Mouse (Mus musculus): ENCODE measurements around the gene Itgb5.
A peak's percentile ranks its signal among the peaks of the same experiment; 100 is the strongest.

The Itgb5 gene

GRCm38 (mm10) chr16:33896801-33897200 is 67.3 kb downstream of the Itgb5 start:
- DNase-seq (ENCODE audit: extremely low spot score, low read depth, low spot score), result no peak

- peak; percentile 57 for DNase-seq (ENCODE audit: extremely low spot score, low read depth, low spot score)
These were observed 74.4 kb downstream of the Itgb5 start for GRCm38 (mm10) chr16:33903664-33904441.

GRCm38 (mm10) chr16:33904553-33904952 is 75.1 kb downstream of the Itgb5 start:
- no peak for DNase-seq (ENCODE audit: extremely low spot score, low read depth, low spot score)

GRCm38 (mm10) chr16:33908239-33908638 is 78.8 kb downstream of the Itgb5 start:
- DNase-seq (ENCODE audit: extremely low spot score, low read depth, low spot score), result no peak

DNA sequence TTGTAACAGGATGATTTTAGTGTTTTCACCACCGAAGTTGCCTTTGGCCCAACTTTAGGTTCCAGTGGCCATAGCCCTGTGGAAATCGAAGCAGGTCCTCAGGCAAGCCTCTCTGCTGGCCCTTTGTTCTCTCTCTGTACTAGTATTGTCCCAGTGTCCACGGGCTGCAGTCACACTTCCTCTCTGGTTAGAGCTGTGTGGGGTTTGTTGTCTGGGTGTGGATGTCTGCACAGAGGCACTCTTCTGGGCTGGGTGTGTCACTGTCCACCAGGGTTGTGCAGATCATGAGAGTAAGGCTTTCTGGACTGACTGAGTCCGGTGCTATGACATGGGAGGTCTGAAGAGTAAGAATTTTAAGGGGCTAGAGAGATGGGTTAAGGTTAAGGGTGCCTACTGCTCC is 85.5 kb downstream of the Itgb5 start:
- DNase-seq (ENCODE audit: extremely low spot score, low read depth, low spot score), result no peak

- DNase-seq (ENCODE audit: extremely low spot score, low read depth, low spot score), result no peak
These were observed 87.2 kb downstream of the Itgb5 start for GRCm38 (mm10) chr16:33916473-33917251.

- no peak for DNase-seq (ENCODE audit: extremely low spot score, low read depth, low spot score)
These were observed 87.9 kb downstream of the Itgb5 start for GRCm38 (mm10) chr16:33917390-33917789.

- no peak for DNase-seq (ENCODE audit: extremely low spot score, low read depth, low spot score)
These were observed 88.5 kb downstream of the Itgb5 start for GRCm38 (mm10) chr16:33917926-33918325.

DNA sequence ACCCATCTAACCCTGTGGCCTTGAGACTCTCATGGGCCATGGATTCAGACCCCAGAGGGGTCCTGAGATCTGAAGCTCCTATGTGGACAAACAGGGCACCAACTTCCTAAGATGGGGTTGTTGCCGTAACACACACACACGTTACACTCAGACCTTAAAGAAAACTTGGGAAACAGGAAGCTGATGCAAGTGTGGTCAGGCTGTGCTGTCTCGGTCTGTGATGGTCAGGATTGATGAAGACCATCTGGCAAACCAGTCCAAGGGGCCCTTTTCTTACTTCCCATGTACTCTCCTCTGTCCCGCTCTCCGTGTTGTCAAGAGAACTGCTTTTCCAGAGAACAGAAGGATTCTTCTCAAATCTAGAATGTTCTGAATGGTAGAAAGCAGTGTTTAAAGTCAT is 92.0 kb downstream of the Itgb5 start:
- no peak for DNase-seq (ENCODE audit: extremely low spot score, low read depth, low spot score)

GRCm38 (mm10) chr16:33922111-33923000 is 92.9 kb downstream of the Itgb5 start:
- no peak for DNase-seq (ENCODE audit: extremely low spot score, low read depth, low spot score)

DNA sequence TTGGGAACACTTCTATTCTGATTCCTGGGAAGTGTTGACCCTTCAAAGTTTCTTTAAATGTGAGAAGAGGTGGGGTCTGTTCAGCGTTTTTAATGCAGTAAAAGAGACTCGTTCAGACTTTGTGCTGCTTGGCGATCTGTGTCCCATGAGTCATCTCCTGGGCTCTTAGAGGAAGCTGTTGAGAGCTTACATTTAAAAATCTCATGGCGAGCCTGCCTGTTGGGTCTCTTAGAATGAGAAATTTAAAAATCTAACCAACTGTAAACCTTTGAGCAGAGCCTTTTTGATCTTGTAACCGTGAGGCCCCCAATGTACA is 93.5 kb downstream of the Itgb5 start:
- DNase-seq (ENCODE audit: extremely low spot score, low read depth, low spot score), result no peak

- DNase-seq (ENCODE audit: extremely low spot score, low read depth, low spot score), result no peak
These were observed 94.3 kb downstream of the Itgb5 start for GRCm38 (mm10) chr16:33923758-33924157.

DNA sequence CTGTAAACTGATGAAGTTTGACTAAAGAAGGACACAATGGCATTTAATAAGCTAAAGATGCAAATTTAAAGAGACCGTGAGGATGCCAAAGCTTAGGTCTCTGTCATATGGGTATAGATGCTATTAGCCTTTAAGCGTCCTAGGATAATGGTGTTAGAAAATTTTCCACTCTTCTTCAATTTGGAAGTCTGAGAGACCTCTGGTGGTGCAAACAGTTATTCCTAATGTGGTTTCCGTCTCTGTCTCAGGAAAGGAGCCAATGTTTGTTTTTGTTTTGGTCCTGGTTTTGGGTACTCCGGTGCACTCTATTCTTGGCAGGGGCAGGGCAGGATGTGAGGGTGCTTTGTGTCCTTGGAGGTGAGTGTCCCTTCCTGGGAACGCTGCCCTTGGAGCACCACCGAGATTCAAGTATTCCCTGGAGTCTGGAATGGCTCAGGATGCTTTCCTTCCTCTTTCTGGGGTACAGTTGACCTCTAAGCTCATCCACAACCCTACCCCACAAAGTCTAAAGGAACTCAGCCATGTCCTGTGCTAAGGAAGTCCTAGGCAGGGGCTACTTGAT is 97.9 kb downstream of the Itgb5 start:
- DNase-seq (ENCODE audit: extremely low spot score, low read depth, low spot score), result no peak

GRCm38 (mm10) chr16:33928788-33929462 is 99.5 kb downstream of the Itgb5 start:
- no peak for DNase-seq (ENCODE audit: extremely low spot score, low read depth, low spot score)

- no peak for DNase-seq (ENCODE audit: extremely low spot score, low read depth, low spot score)
These were observed 101.3 kb downstream of the Itgb5 start for GRCm38 (mm10) chr16:33930785-33931184.

- no peak for DNase-seq (ENCODE audit: extremely low spot score, low read depth, low spot score)
These were observed 102.2 kb downstream of the Itgb5 start for GRCm38 (mm10) chr16:33931682-33932081.

DNA sequence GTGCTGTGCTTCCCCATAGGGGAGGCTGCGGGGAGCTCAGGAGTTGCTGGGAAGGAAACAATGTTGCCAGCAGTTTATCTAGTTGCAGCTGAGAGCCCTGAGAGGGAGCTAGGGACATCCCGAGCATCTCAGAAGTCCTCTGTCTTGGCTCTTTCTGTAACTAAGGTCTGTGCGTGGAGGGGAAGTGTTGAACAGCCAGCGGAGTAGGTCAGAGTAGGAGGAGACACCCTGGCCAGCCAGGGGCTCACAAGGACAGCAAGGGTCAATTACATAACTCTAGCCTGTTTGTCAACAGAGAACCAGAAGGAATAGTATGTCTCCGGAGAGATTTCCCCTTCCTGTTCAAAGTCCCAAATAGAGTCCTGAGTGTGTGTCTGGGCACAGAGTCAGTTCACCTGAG is 102.7 kb downstream of the Itgb5 start:
- DNase-seq (ENCODE audit: extremely low spot score, low read depth, low spot score), result no peak

DNA sequence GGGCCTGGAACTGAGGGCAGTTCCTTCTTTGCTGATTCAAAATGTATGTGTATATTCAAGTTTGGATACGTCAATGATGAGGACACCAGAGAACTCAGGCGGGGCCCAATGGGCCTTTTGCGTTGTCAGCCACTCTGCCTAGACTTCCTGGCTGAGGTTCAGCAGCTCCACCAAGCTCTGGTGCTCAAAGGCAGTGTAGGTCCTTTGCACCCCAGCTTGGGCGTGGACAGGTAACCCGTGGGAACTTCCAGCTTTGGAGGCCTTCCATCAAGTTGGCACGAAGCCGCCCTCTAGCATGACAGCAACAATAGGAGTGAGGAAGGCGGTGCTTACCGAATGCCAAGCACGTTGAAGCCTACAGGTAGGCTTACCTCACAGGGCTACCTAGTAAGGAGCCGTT is 103.9 kb downstream of the Itgb5 start:
- DNase-seq (ENCODE audit: extremely low spot score, low read depth, low spot score), result no peak

GRCm38 (mm10) chr16:33934701-33935406 is 105.4 kb downstream of the Itgb5 start:
- no peak for DNase-seq (ENCODE audit: extremely low spot score, low read depth, low spot score)

DNA sequence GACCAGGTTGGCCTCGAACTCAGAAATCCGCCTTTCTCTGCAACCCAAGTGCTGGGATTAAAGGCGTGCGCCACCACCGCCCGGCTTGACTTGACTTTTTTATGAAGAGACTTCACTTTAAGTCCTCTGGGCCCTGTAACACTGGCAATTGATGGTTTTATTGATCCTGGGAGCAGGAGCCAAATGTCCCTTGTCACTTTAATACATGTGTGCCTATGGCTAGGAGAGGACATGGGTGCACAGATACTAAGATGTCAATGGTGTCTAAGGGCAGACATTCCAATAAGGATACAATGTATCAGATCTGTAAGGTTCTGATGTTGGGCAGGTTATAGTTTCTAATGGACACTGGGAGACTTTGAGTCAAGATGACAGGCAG is 105.9 kb downstream of the Itgb5 start:
- DNase-seq (ENCODE audit: extremely low spot score, low read depth, low spot score), result no peak
